Comparison of ENCODE assay signal across 31 mouse cellular contexts in the genomic region with DNA sequence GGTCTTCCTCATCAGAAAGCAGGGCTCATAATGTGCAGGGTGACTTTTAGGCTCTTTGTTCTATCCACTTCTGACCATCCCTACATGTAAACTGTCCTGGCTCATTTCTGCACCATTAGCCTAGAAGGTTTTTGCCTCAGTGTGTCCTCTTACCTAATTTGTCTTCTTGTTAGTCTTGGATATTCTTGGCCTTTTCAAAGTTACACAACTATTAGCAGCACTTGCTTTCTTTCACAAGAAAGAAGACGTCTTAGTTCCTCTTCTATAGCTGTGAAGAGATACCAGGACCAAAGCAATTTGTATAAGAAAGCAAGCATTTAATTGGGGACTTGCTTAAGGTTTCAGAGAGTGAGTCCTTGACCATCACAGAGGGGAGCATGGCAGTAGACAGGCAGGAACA. TPM values are rescaled to one million over a fixed set of nuclear protein-coding genes. Genes with fewer than 3 reads are reported as not detected.
"Had no signal": no experiment of that assay in that cellular context is flagged by ENCODE, and none has a peak within 500 bp of the region (broad histone marks: within the 10 kb centered on the region; RNA-seq: fewer than 3 reads in every experiment).

No protein-coding gene starts in this region.

- ATAC-seq: hindbrain, embryonic 16.5 days; inflammation-experienced regulatory T-cells, adult 6 months; intestine, embryonic 15.5 days; intestine, postnatal 0 days had no signal

- DNase-seq: gastrocnemius, adult 2 months; gastrocnemius, postnatal 10 days; gastrocnemius, postnatal 25 days; heart, adult 11 months; heart, adult 2 months; heart, postnatal 10 days; heart, postnatal 4 days; kidney, adult 18-20 months; kidney, adult 8-10 months; kidney, postnatal 10 days; kidney, postnatal 25 days; kidney, postnatal 4 days; liver had no signal

- H3K27ac ChIP-seq: gastrocnemius, adult 2 months; heart, adult 2 months; hindbrain, embryonic 10.5 days; hindbrain, embryonic 12.5 days; hindbrain, embryonic 14.5 days; intestine, embryonic 15.5 days; layer of hippocampus, adult 2 months; left cerebral cortex, adult 2 months; limb, embryonic 10.5 days; limb, embryonic 12.5 days had no signal

- H3K4me1 ChIP-seq: heart, embryonic 12.5 days; hindbrain, embryonic 10.5 days; hindbrain, embryonic 12.5 days; intestine, embryonic 15.5 days; limb, embryonic 10.5 days; limb, embryonic 12.5 days had no signal

- H3K9me3 ChIP-seq: heart, embryonic 12.5 days; hindbrain, embryonic 12.5 days; intestine, embryonic 15.5 days; limb, embryonic 10.5 days; limb, embryonic 12.5 days had no signal

- H3K4me3 ChIP-seq: gastrocnemius, adult 2 months; heart, adult 2 months; heart, embryonic 12.5 days; hindbrain, embryonic 10.5 days; hindbrain, embryonic 12.5 days; intestine, embryonic 15.5 days; layer of hippocampus, adult 2 months; left cerebral cortex, adult 2 months; limb, embryonic 10.5 days; limb, embryonic 12.5 days had no signal

- H3K27me3 ChIP-seq: heart, embryonic 12.5 days; hindbrain, embryonic 12.5 days; intestine, embryonic 15.5 days; limb, embryonic 12.5 days had no signal

- H3K36me3 ChIP-seq: heart, embryonic 12.5 days; hindbrain, embryonic 10.5 days; hindbrain, embryonic 12.5 days; intestine, embryonic 15.5 days; limb, embryonic 10.5 days; limb, embryonic 12.5 days had no signal

RNA-seq across cellular contexts. Expression of a gene that starts 24.1 kb away (rescaled TPM):
- total RNA-seq: layer of hippocampus, adult 2 months; layer of hippocampus, postnatal 25 days; left cerebral cortex, adult 2 months; left cerebral cortex, postnatal 14 days had no signal
- polyA plus RNA-seq: heart, adult 2 months; heart, embryonic 14.5 days; hindbrain, embryonic 10.5 days; hindbrain, embryonic 12.5 days; hindbrain, embryonic 14.5 days; hindbrain, embryonic 16.5 days; inflammation-experienced regulatory T-cells, adult 6 months; intestine, embryonic 15.5 days; intestine, postnatal 0 days; kidney, embryonic 14.5 days; kidney, embryonic 16.5 days; limb, embryonic 10.5 days; limb, embryonic 12.5 days; limb, embryonic 14.5 days had no signal
